Mouse (Mus musculus): ENCODE measurements at regions not wholly inside any gene's neighbourhood (a gene's known extent, or its start where the extent isn't known, plus 50 kb on each side); places are given as distances from the start of the nearest gene placed in this dataset.

DNA sequence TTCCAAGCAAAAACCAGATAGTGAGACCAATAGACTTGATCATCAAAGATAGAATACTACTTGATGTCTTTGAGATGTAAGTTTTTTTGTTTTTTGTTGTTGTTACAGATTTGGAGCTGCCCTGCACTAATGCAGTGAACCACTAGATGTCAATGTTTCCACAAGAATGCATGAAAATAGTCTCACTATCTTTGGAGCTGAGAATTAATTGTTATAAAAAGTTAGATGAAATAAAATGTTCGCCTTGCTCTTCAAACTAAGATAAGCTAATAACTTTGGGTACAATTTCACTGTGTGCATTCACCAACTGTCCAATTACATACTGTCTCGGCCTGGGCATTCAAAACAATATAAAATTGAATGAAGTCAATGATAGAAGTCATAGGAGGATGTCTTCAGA lies 223.2 kb upstream of the Agtr1b start:
- DNase-seq = peak; percentile 7

- DNase-seq = no peak
These were observed 184.6 kb upstream of the Agtr1b start for GRCm38 (mm10) chr3:20551563-20551962.

GRCm38 (mm10) chr3:20543991-20544390 lies 177.0 kb upstream of the Agtr1b start:
- DNase-seq = no peak

DNA sequence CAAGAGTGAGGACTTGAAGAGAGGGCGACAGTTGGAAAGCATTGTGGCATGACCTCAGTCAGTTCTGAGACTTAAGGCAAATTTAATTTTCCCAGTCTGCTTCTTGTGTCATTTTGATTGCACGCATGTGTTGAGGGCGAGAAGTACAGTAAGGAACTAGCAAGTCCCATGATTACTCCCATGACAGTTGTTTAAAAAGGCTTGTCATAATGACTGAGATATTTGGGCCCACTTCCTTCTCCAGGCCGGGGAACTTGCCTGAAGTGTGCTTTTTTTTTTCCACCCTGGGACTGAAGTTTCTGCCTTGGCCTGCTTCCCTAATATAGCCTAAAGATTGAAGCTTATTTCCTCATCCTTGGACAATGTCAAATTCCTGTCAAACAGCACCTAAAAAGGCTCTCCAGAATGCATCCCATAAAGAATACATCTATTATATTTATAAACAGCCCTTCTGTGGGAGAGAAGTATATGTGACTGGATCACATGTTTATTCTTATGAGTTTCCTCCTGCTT lies 171.6 kb upstream of the Agtr1b start:
- DNase-seq = no peak

GRCm38 (mm10) chr3:20520738-20521137 lies 153.8 kb upstream of the Agtr1b start:
- DNase-seq = peak; percentile 8

DNA sequence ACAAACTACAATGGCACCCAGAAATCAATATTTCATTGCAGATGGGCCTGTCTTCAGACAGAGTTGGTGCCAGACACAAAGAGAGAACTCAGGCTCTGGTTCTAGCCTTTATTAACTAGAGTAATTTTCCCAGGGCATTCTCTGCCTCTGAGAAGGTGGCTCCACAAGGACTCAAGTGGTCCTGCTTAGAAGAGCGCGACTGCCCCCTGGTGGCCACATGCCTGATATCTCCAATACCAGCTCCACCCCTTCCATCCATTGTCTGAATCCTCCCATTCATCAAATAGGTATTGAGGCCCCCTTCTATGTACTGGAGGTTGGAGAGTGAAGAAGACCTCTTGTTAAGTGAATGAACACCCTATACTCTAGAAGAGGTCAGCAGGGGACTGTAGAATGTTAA lies 142.2 kb upstream of the Agtr1b start:
- peak; percentile 89 for DNase-seq

- DNase-seq = no peak
These were observed 138.6 kb upstream of the Agtr1b start for GRCm38 (mm10) chr3:20505546-20505945.
